Mouse (Mus musculus): ENCODE measurements at regions not wholly inside any gene's neighbourhood (a gene's known extent, or its start where the extent isn't known, plus 50 kb on each side); places are given as distances from the start of the nearest gene placed in this dataset.

- TF ChIP-seq CTCF (IDR thresholded peaks at IDR 0.05; ENCODE audit: low read depth, low read length) (no peak), POLR2A (IDR thresholded peaks at IDR 0.05; ENCODE audit: insufficient read depth, low read length) (no peak)
Observed at GRCm38 (mm10) chr3:117061831-117062230, 93.0 kb upstream of the Palmd start.
